Mouse (Mus musculus) forebrain, embryonic 14.5 days (tissue): ENCODE results near the gene Enpp3. TPM values are rescaled to one million over a fixed set of nuclear protein-coding genes. Genes with fewer than 3 reads are reported as not detected.

Experiments
- ATAC-seq: fragments of 200-750 bp; cut with Nextera tagmentation; 2 replicates; pipeline ENCODE4 v1.8.0; 2017; ENCODE audit warnings: mild to moderate bottlenecking, moderate library complexity
- DNase-seq: peaks from one replicate; pipeline ENCODE4 v3.0.0-alpha.2; 2015; ENCODE audit warnings: low spot score
- H3K27ac ChIP-seq: fragments of 300-500 bp; sonication (generic); 2 replicates; pipeline ENCODE4 v1.5.1; 2014; ENCODE audit warnings: low read depth, mild to moderate bottlenecking, control low read depth, low read length, moderate library complexity
- H3K27me3 ChIP-seq: fragments of 300-500 bp; sonication (generic); replicated peaks from 2 replicates; pipeline ENCODE4 v1.6.1; 2014; ENCODE audit warnings: low read length, control low read depth, mixed read lengths; ENCODE audit not compliant: control insufficient read depth, insufficient read depth
- H3K36me3 ChIP-seq: fragments of 300-500 bp; sonication (generic); 2 replicates; pipeline ENCODE4 v1.6.1; 2014; ENCODE audit warnings: low read length, control low read depth; ENCODE audit not compliant: control insufficient read depth, insufficient read depth
- H3K4me1 ChIP-seq: fragments of 300-500 bp; sonication (generic); 2 replicates; pipeline ENCODE4 v1.6.1; 2014; ENCODE audit warnings: antibody characterized with exemption, low read length, control low read depth; ENCODE audit not compliant: control insufficient read depth, insufficient read depth
- H3K4me2 ChIP-seq: fragments of 300-500 bp; sonication (generic); 2 replicates; pipeline ENCODE4 v1.6.1; 2014; ENCODE audit warnings: mild to moderate bottlenecking, control low read depth, low read length
- H3K4me3 ChIP-seq: fragments of 300-500 bp; sonication (generic); 2 replicates; pipeline ENCODE4 v1.5.1; 2014; ENCODE audit warnings: low read depth, low read length, control low read depth
- H3K9ac ChIP-seq: fragments of 300-500 bp; sonication (generic); 2 replicates; pipeline ENCODE4 v1.6.1; 2014; ENCODE audit warnings: mild to moderate bottlenecking, low read length, control low read depth, moderate library complexity
- H3K9me3 ChIP-seq: fragments of 300-500 bp; sonication (generic); replicated peaks from 2 replicates; pipeline ENCODE4 v1.6.1; 2016; ENCODE audit warnings: low read length, control low read depth, mixed read lengths; ENCODE audit not compliant: control insufficient read depth
- WGBS: fragments of 180-500 bp; shearing (Covaris S2); extraction: QIAGEN DNeasy Blood & Tissue Kit; methylation state at CpG from one replicate; pipeline ENCODE4 v1.1.7; 2014; 5-methylcytosine and 5-hydroxymethylcytosine counted together
- polyA plus RNA-seq: library from polyadenylated mRNA; unstranded; fragments of >200 nt; fragmentation: Nextera tagmentation; extraction: Ambion mirVana; gene quantifications from 2 replicates; pipeline ENCODE4 v1.2.1, GENCODE M21; 2014

Gene Enpp3
- 2.0 and 3.2 TPM in 2 replicates for polyA plus RNA-seq

DNA sequence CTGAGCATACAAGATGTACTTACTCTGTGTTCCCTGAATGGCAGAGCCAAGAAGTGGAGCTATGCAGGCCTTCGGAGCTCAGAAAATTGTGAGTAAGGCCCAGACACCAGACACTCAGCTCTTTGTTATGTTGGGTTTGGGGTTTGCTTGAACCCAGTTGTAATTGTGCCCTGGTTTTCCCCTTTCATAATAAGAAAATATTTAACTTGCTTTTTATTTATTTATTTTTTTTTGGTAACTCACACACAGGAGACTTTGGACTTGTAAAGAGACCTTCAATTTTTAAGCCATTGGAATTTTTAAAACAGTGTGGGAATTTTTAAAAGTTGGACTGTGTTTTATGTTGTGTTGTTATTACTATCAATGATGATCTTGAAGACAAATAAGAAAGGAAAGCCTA is at the start of gene Enpp3:
Gene Enpp3, minus strand, starts transcription at position 148 of the 400 bp plus-strand sequence.
- 90% methylated on average over 1 of the region's 1 CpGs for WGBS

DNA sequence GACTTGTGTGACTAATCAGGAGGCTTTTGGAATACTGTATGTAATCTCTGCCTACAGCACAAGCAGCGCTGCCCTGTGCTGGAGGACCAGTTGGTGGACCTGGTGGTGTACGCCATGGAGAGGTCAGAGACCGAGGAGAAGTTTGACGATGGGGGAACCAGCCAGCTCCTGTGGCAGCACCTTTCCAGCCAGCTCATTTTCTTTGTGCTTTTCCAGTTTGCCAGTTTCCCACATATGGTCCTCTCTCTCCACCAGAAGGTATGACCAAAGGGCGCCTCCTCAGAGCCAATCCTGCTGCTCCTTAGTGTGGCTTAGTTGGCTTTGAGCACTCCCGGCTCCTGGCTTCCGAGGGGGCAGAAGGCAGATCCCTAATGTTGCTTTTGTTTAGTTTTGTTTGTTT is 45.7 kb upstream of the Enpp3 start:
- Histone ChIP-seq H3K4me2 (no peak overlapping the region), H3K27ac (no peak overlapping the region), H3K9me3 (no peaks in the 10 kb centered on the region), H3K27me3 (no peaks in the 10 kb centered on the region), H3K9ac (no peak overlapping the region), H3K4me1 (no peaks in the 10 kb centered on the region), H3K4me3 (no peak overlapping the region), H3K36me3 (peaks cover 83% of the 10 kb centered on the region)
- 94% methylated on average over 7 of the region's 7 CpGs for WGBS
- DNase-seq (no peak), ATAC-seq (no peak)

More for the DNA sequence above, at the start of gene Enpp3:
- no peaks in the 10 kb centered on the region for H3K36me3 ChIP-seq
- DNase-seq (no peak), ATAC-seq (no peak)
- H3K4me3 ChIP-seq, result no peak within 1 kb of the TSS
- H3K9me3 ChIP-seq, result no peaks in the 10 kb centered on the region
- no peak within 1 kb of the TSS for H3K4me2 ChIP-seq
- H3K27ac ChIP-seq, result no peak within 1 kb of the TSS
- no peak within 1 kb of the TSS for H3K9ac ChIP-seq
- H3K4me1 ChIP-seq, result no peaks in the 10 kb centered on the region
- H3K27me3 ChIP-seq, result no peaks in the 10 kb centered on the region

DNA sequence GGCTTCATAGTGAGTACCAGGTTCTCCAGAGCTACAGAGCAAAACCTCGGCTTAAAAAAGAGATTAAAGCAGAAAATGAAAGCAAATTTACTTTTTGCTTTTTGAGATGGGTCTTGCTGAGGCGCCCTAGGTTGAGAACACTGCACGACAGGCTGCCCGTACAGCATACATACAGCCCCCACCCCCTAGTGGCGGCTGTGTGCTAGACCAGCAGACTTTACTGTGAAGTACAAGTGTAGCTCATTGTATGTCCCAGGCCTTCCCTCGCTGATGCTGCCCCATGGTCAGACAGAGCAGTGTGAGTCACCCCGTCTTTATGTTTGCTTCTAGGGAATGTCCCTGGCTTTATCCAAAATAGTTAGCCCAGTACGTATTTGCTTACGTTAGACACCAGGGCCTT is 43.4 kb upstream of the Enpp3 start:
- 0 out of 2 replicates have a peak, but pooled peaks have one; percentile 50 for ATAC-seq
- H3K9me3 ChIP-seq, result no peaks in the 10 kb centered on the region
- H3K4me2 ChIP-seq, result no peak overlapping the region
- peaks cover 89% of the 10 kb centered on the region for H3K36me3 ChIP-seq
- H3K4me1 ChIP-seq, result no peaks in the 10 kb centered on the region
- 85% methylated on average over 9 of the region's 9 CpGs for WGBS
- H3K27ac ChIP-seq, result no peak overlapping the region
- no peak overlapping the region for H3K9ac ChIP-seq
- H3K4me3 ChIP-seq, result no peak overlapping the region
- no peaks in the 10 kb centered on the region for H3K27me3 ChIP-seq
- peak; percentile 24 for DNase-seq

DNA sequence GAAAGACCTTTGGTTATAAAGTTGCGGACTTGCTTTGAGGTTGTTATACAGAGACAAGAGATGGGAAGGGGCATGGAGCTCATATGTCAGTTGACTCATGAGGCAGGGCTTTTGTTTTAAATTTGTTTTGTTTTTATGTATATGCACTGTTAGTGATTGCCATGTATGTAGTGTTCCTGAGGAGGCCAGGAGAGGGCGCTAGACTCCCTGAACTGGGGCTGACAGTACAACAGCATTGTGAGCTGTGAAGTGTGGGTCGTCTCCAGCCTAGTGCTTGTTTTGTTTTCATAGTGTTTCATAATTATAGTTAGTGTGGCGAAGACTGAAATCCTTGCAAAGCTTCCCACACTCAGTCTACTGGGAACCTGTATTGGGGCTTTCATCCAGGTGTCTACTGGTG is 31.0 kb upstream of the Enpp3 start:
- Histone ChIP-seq H3K36me3 (peaks cover 65% of the 10 kb centered on the region), H3K27me3 (no peaks in the 10 kb centered on the region), H3K4me2 (no peak overlapping the region), H3K9me3 (no peaks in the 10 kb centered on the region), H3K27ac (no peak overlapping the region), H3K9ac (no peak overlapping the region), H3K4me1 (peaks cover 3% of the 10 kb centered on the region; the same call in 1 of the 2 replicates), H3K4me3 (no peak overlapping the region)
- ATAC-seq, result no peak
- WGBS, result 81% methylated on average over 4 of the region's 4 CpGs
- DNase-seq, result no peak

DNA sequence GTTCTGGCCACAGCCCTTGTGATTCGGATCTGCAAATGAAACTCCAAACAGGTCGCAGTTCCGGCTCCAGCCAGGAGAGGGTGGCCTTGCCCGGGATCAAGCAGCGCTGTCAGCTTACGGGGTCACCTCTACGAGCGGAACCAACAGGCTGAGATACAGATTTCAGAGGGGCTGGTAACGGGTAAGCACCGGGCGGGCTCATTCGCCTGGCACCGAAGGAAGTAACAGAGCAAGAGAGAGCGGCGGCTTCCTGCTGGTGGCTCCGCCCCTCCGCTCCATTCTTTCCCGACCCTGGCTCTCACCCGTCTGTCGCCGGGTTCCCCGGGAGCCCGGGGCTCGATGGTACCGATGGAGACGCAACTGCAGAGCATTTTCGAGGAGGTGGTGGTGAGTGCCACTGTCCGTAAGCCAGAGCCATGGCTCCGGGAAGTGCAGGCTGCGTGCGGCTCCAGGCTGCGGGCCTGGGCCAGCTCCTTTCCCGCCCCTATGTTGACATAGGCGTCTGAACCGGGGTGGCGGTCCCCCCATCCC is 27.2 kb upstream of the Enpp3 start, which contains the start of gene Med23:
Gene Med23, plus strand, starts transcription at position 227 of the 531 bp plus-strand sequence.
- H3K4me2 ChIP-seq, result peak within 1 kb of the TSS; percentile 60
- under 1% methylated on average over 36 of the region's 36 CpGs for WGBS
- peaks cover 31% of the 10 kb centered on the region for H3K36me3 ChIP-seq
- peak within 1 kb of the TSS; percentile 77 for H3K4me3 ChIP-seq
- H3K27ac ChIP-seq, result no peak within 1 kb of the TSS
- H3K9ac ChIP-seq, result peak within 1 kb of the TSS; percentile 81
- no peaks in the 10 kb centered on the region for H3K9me3 ChIP-seq
- DNase-seq (peak; percentile 98), ATAC-seq (peak; percentile 100)
- peaks cover 3% of the 10 kb centered on the region; the same call in 1 of the 2 replicates for H3K4me1 ChIP-seq
- no peaks in the 10 kb centered on the region for H3K27me3 ChIP-seq

DNA sequence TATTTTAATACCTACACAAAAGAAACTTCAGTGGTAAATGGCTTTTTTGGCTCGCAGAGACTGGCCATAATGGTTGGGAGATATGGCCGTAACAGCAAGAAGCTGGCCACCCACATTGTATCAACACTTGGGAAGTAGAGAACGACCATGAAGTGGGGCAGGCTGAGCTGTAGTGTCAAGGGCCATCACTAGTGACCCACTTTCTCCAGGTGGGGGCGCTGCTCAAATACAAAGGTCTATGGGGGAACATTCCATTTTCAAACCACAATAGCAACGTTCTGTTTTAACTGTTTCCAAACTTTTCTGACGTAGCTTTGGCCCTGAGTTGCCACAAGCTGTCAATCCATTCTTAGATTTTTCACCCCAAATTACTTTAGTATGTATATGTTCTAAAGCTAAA is 21.8 kb upstream of the Enpp3 start:
- Histone ChIP-seq H3K4me3 (no peak overlapping the region), H3K36me3 (no peaks in the 10 kb centered on the region), H3K9ac (no peak overlapping the region), H3K4me1 (no peaks in the 10 kb centered on the region), H3K27me3 (no peaks in the 10 kb centered on the region), H3K4me2 (no peak overlapping the region), H3K9me3 (no peaks in the 10 kb centered on the region), H3K27ac (no peak overlapping the region)
- no peak for DNase-seq
- 75% methylated on average over 6 of the region's 6 CpGs for WGBS
- ATAC-seq, result no peak

DNA sequence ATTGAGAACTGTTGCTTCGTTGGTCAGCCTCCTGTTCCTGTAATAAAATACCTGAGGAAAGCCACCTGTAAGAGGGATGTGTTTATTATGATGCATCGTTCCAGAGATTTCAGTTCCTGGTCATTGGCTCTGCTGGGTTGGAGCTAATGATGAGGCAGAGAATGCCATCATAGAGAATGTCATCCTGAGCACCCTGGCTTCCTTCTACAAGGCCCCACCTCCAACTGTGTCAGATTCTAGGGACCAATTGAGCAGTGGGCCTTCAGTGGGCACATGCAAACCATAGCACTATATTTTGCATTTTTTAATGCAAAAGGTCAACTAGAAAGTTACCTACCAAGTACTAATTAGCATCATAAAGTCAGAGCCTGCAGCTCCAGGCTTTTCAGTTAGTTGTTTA is 20.5 kb upstream of the Enpp3 start:
- Histone ChIP-seq H3K9me3 (no peaks in the 10 kb centered on the region), H3K27ac (no peak overlapping the region), H3K4me2 (no peak overlapping the region), H3K9ac (no peak overlapping the region), H3K4me3 (no peak overlapping the region), H3K36me3 (no peaks in the 10 kb centered on the region), H3K4me1 (no peaks in the 10 kb centered on the region), H3K27me3 (no peaks in the 10 kb centered on the region)
- DNase-seq, result no peak
- 64% methylated on average over 2 of the region's 2 CpGs for WGBS
- no peak for ATAC-seq

DNA sequence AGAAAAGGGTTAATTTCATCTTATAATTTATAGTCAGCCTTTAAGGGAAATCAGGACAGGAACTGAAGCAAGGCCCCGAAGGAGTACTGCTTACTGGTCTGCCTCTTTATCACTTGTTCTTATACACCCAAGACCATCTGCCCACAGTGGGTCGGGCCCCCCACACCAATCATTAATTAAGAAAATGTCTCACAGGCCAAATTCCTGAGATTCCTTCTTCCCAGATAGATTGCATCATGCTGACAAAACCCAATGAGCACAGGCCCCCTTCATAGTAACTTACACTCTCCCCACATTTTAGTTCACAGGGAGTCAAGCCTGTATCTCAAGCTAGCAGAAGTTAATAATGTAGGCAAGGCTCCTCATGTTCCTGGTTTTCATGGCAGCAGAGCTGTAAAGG is 625 bp downstream of the Enpp3 start:
- Histone ChIP-seq H3K4me3 (no peak overlapping the region), H3K36me3 (no peaks in the 10 kb centered on the region), H3K4me2 (no peak overlapping the region), H3K27ac (no peak overlapping the region), H3K9me3 (no peaks in the 10 kb centered on the region), H3K4me1 (no peaks in the 10 kb centered on the region), H3K9ac (no peak overlapping the region), H3K27me3 (no peaks in the 10 kb centered on the region)
- WGBS, result 70% methylated on average over 2 of the region's 2 CpGs
- DNase-seq (no peak), ATAC-seq (no peak)

DNA sequence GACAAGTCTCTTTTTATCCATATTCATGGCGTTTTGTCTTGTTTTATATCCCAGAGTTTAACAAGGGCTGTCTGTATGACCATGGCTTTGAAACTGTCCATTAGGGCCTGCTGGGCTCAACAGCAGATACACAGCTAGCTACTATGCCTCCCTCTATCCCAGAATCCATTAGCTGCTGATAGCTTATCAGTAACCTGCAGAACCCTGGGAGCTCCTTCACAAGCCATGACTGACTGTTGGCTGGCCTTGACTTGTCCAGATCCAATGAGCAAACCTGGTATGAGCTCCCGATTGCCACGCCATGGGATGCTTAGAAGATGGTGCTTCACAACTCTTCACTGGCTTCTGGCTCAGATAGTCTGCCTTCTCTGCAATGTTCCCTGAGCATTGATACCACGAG is 1.8 kb downstream of the Enpp3 start:
- DNase-seq (no peak), ATAC-seq (no peak)
- peaks cover 4% of the 10 kb centered on the region; the same call in 1 of the 2 replicates for H3K4me1 ChIP-seq
- no peak overlapping the region for H3K4me3 ChIP-seq
- H3K9ac ChIP-seq, result no peak overlapping the region
- H3K27ac ChIP-seq, result no peak overlapping the region
- no peaks in the 10 kb centered on the region for H3K27me3 ChIP-seq
- 95% methylated on average over 4 of the region's 4 CpGs for WGBS
- H3K4me2 ChIP-seq, result no peak overlapping the region
- no peaks in the 10 kb centered on the region for H3K36me3 ChIP-seq
- H3K9me3 ChIP-seq, result no peaks in the 10 kb centered on the region
